Mouse (Mus musculus) left cerebral cortex, adult 18-20 months (tissue): ENCODE measurements around the gene Olfr324. TPM values are rescaled to one million over a fixed set of nuclear protein-coding genes. Genes with fewer than 3 reads are reported as not detected.

ENCODE experiments used
- DNase-seq, 2 experiments: peaks; one replicate each; pipeline ENCODE4 v3.0.0; 2021 to 2022; ENCODE audit warnings: low spot score in 2 of 2, mixed read lengths in 1 of 2
- long read RNA-seq, 2 experiments: library from polyadenylated mRNA; stranded (forward); transcript quantifications; one replicate each; pipeline ENCODE4 v2.0.0; 2021
- total RNA-seq, 2 experiments: library from RNA; stranded (reverse); gene quantifications; 2 replicates each; pipeline ENCODE4 v1.2.3; 2021

The Olfr324 gene
- total RNA-seq: not detected
- long read RNA-seq, experiment 1: 0 reads
- long read RNA-seq, experiment 2: 0 reads

GRCm38 (mm10) chr11:58594814-58595213, at the start of gene Olfr324:
TSS of gene Olfr324 (plus strand) at chr11:58595114.
- DNase-seq: no peak

- DNase-seq: no peak
Measured at GRCm38 (mm10) chr11:58546322-58546721, 48.6 kb upstream of the Olfr324 start, which contains the start of gene Olfr329-ps. TSS of gene Olfr329-ps (minus strand) at chr11:58546422.

GRCm38 (mm10) chr11:58555536-58555935, 39.4 kb upstream of the Olfr324 start, which contains the start of gene Olfr328:
TSS of gene Olfr328 (minus strand) at chr11:58555636.
- DNase-seq: no peak

- DNase-seq: no peak
Measured at GRCm38 (mm10) chr11:58570405-58570804, 24.5 kb upstream of the Olfr324 start, which contains the start of gene Olfr224. TSS of gene Olfr224 (minus strand) at chr11:58570553.

- no peak for DNase-seq
Measured at GRCm38 (mm10) chr11:58577430-58577829, 17.5 kb upstream of the Olfr324 start, which contains the start of gene Olfr325. TSS of gene Olfr325 (plus strand) at chr11:58577730.

GRCm38 (mm10) chr11:58578636-58579035, 16.3 kb upstream of the Olfr324 start:
- no peak for DNase-seq

- peak; percentile 13 to 51 for DNase-seq
Measured at GRCm38 (mm10) chr11:58587898-58588348, 7.0 kb upstream of the Olfr324 start.

- DNase-seq: no peak
Measured at GRCm38 (mm10) chr11:58588620-58589250, 6.2 kb upstream of the Olfr324 start.

- DNase-seq: no peak
Measured at GRCm38 (mm10) chr11:58597837-58598236, 2.9 kb downstream of the Olfr324 start.

GRCm38 (mm10) chr11:58602062-58602461, 7.1 kb downstream of the Olfr324 start:
- DNase-seq: no peak

GRCm38 (mm10) chr11:58602800-58603560, 8.1 kb downstream of the Olfr324 start:
- no peak for DNase-seq

GRCm38 (mm10) chr11:58604688-58605087, 9.8 kb downstream of the Olfr324 start:
- no peak for DNase-seq

- no peak for DNase-seq
Measured at GRCm38 (mm10) chr11:58605228-58605627, 10.3 kb downstream of the Olfr324 start.

GRCm38 (mm10) chr11:58606177-58606919, 11.4 kb downstream of the Olfr324 start:
- no peak for DNase-seq

GRCm38 (mm10) chr11:58607030-58607429, 12.1 kb downstream of the Olfr324 start:
- no peak for DNase-seq

GRCm38 (mm10) chr11:58613359-58613758, 18.4 kb downstream of the Olfr324 start:
- no peak for DNase-seq

- no peak for DNase-seq
Measured at GRCm38 (mm10) chr11:58614526-58614925, 19.6 kb downstream of the Olfr324 start.

GRCm38 (mm10) chr11:58615975-58616374, 21.1 kb downstream of the Olfr324 start, which contains the start of gene 2210407C18Rik:
TSS of gene 2210407C18Rik (minus strand) at chr11:58616075.
- DNase-seq: no peak

GRCm38 (mm10) chr11:58618369-58618768, 23.5 kb downstream of the Olfr324 start:
- no peak for DNase-seq

GRCm38 (mm10) chr11:58618793-58619192, 23.9 kb downstream of the Olfr324 start:
- DNase-seq: no peak

GRCm38 (mm10) chr11:58626146-58626545, 31.2 kb downstream of the Olfr324 start:
- DNase-seq: no peak
